Mouse (Mus musculus) liver (tissue): ENCODE data around the gene Hunk.

Experiments used
- DNase-seq: peaks from one replicate; pipeline ENCODE4 v3.0.0-alpha.2; 2020; ENCODE audit warnings: mixed read lengths

Hunk gene

GRCm38 (mm10) chr16:90439493-90439892 is 53.7 kb downstream of the Hunk start:
- DNase-seq = no peak

- no peak for DNase-seq
Measured at GRCm38 (mm10) chr16:90440654-90441053, 54.8 kb downstream of the Hunk start.

- no peak for DNase-seq
Measured at GRCm38 (mm10) chr16:90442991-90443390, 57.2 kb downstream of the Hunk start.

- DNase-seq = no peak
Measured at GRCm38 (mm10) chr16:90453197-90453596, 67.4 kb downstream of the Hunk start.

- no peak for DNase-seq
Measured at GRCm38 (mm10) chr16:90456495-90457125, 70.8 kb downstream of the Hunk start.

- DNase-seq = no peak
Measured at GRCm38 (mm10) chr16:90458899-90459610, 73.2 kb downstream of the Hunk start.

- no peak for DNase-seq
Measured at GRCm38 (mm10) chr16:90461304-90461905, 75.6 kb downstream of the Hunk start.

GRCm38 (mm10) chr16:90462728-90463275 is 77.0 kb downstream of the Hunk start:
- no peak for DNase-seq

- DNase-seq = no peak
Measured at GRCm38 (mm10) chr16:90465154-90465553, 79.3 kb downstream of the Hunk start.

- DNase-seq = no peak
Measured at GRCm38 (mm10) chr16:90468286-90468685, 82.5 kb downstream of the Hunk start.

- no peak for DNase-seq
Measured at GRCm38 (mm10) chr16:90475701-90476229, 90.0 kb downstream of the Hunk start.

GRCm38 (mm10) chr16:90481612-90482011 is 95.8 kb downstream of the Hunk start:
- no peak for DNase-seq

GRCm38 (mm10) chr16:90483341-90483740 is 97.5 kb downstream of the Hunk start:
- DNase-seq = no peak

- no peak for DNase-seq
Measured at GRCm38 (mm10) chr16:90485125-90485524, 99.3 kb downstream of the Hunk start.

GRCm38 (mm10) chr16:90485599-90485998 is 99.8 kb downstream of the Hunk start:
- no peak for DNase-seq

GRCm38 (mm10) chr16:90490066-90490465 is 104.3 kb downstream of the Hunk start:
- no peak for DNase-seq

GRCm38 (mm10) chr16:90491898-90492499 is 106.2 kb downstream of the Hunk start:
- no peak for DNase-seq

- no peak for DNase-seq
Measured at GRCm38 (mm10) chr16:90496930-90497329, 111.1 kb downstream of the Hunk start.

GRCm38 (mm10) chr16:90497749-90498464 is 112.1 kb downstream of the Hunk start:
- no peak for DNase-seq

- no peak for DNase-seq
Measured at GRCm38 (mm10) chr16:90500809-90501208, 115.0 kb downstream of the Hunk start.

- no peak for DNase-seq
Measured at GRCm38 (mm10) chr16:90505252-90505651, 119.4 kb downstream of the Hunk start.

GRCm38 (mm10) chr16:90505680-90506079 is 119.9 kb downstream of the Hunk start:
- DNase-seq = no peak
